Mouse (Mus musculus): ENCODE results near the gene Npas2. TPM values are rescaled to one million over a fixed set of nuclear protein-coding genes. Genes with fewer than 3 reads are reported as not detected.

The Npas2 gene
- total and polyA plus RNA-seq, 3 experiments, result 1.8 to 10.0 (median 3.7) TPM

- H3K36me3 ChIP-seq (ENCODE audit: control insufficient read depth, insufficient read depth, low read length), result no peaks in the 10 kb centered on the region
- H3K27me3 ChIP-seq (ENCODE audit: control insufficient read depth, insufficient read depth, low read length), result no peaks in the 10 kb centered on the region
- H3K4me3 ChIP-seq, result no peak overlapping the region
- DNase-seq, result no peak
- H3K4me1 ChIP-seq (ENCODE audit: control insufficient read depth, insufficient read depth, low read length), result peaks cover 2% of the 10 kb centered on the region; the same call in 1 of the 2 replicates
- intact Hi-C loops (cut with DNase I), result no loop called here
- H3K9ac ChIP-seq (ENCODE audit: low read depth, low read length), result no peak overlapping the region
- TF ChIP-seq EP300 (IDR thresholded peaks at IDR 0.05; ENCODE audit: insufficient read depth, low read depth, low read length) (no peak), CTCF (IDR thresholded peaks at IDR 0.05) (peak; percentile 68)
- H3K79me2 ChIP-seq (replicated peaks; ENCODE audit: control insufficient read depth, insufficient read depth, low read length), result no peaks in the 10 kb centered on the region
- 30% methylated on average over 4 of the region's 4 CpGs for WGBS
- no peak overlapping the region for H3K27ac ChIP-seq
Measured at GRCm38 (mm10) chr1:39407108-39407507, 213.6 kb downstream of the Npas2 start.

GRCm38 (mm10) chr1:39408123-39408522, 214.6 kb downstream of the Npas2 start:
- TF ChIP-seq POLR2A (IDR thresholded peaks at IDR 0.05; ENCODE audit: insufficient read depth, low read depth, low read length) (no peak), EP300 (IDR thresholded peaks at IDR 0.05; ENCODE audit: insufficient read depth, low read depth, low read length) (no peak)
- intact Hi-C loops (cut with DNase I), result no loop called here
- WGBS, result 89% methylated on average over 6 of the region's 6 CpGs
- Histone ChIP-seq H3K4me1 (ENCODE audit: control insufficient read depth, insufficient read depth, low read length) (peaks cover 2% of the 10 kb centered on the region; the same call in 1 of the 2 replicates), H3K79me2 (replicated peaks; ENCODE audit: control insufficient read depth, insufficient read depth, low read length) (no peaks in the 10 kb centered on the region), H3K36me3 (ENCODE audit: control insufficient read depth, insufficient read depth, low read length) (no peaks in the 10 kb centered on the region), H3K9ac (ENCODE audit: low read depth, low read length) (no peak overlapping the region), H3K4me3 (no peak overlapping the region), H3K27ac (no peak overlapping the region), H3K27me3 (ENCODE audit: control insufficient read depth, insufficient read depth, low read length) (no peaks in the 10 kb centered on the region)
- DNase-seq, result no peak

- no peak overlapping the region for H3K27ac ChIP-seq
- H3K4me1 ChIP-seq (ENCODE audit: control insufficient read depth, insufficient read depth, low read length), result peaks cover 2% of the 10 kb centered on the region; the same call in 1 of the 2 replicates
- no peak overlapping the region for H3K9ac ChIP-seq (ENCODE audit: low read depth, low read length)
- WGBS, result 68% methylated on average over 7 of the region's 7 CpGs
- TF ChIP-seq CTCF (IDR thresholded peaks at IDR 0.05), result no peak
- no peak for TF ChIP-seq EP300 (IDR thresholded peaks at IDR 0.05; ENCODE audit: insufficient read depth, low read depth, low read length)
- TF ChIP-seq POLR2A (IDR thresholded peaks at IDR 0.05; ENCODE audit: insufficient read depth, low read depth, low read length), result no peak
- H3K4me3 ChIP-seq, result no peak overlapping the region
- H3K36me3 ChIP-seq (ENCODE audit: control insufficient read depth, insufficient read depth, low read length), result no peaks in the 10 kb centered on the region
- DNase-seq, result no peak
- H3K27me3 ChIP-seq (ENCODE audit: control insufficient read depth, insufficient read depth, low read length), result no peaks in the 10 kb centered on the region
- intact Hi-C loops (cut with DNase I), result no loop called here
- H3K79me2 ChIP-seq (replicated peaks; ENCODE audit: control insufficient read depth, insufficient read depth, low read length), result no peaks in the 10 kb centered on the region
Measured at GRCm38 (mm10) chr1:39408668-39409067, 215.1 kb downstream of the Npas2 start.

- TF ChIP-seq CTCF (IDR thresholded peaks at IDR 0.05) (no peak), EP300 (IDR thresholded peaks at IDR 0.05; ENCODE audit: insufficient read depth, low read depth, low read length) (no peak), POLR2A (IDR thresholded peaks at IDR 0.05; ENCODE audit: insufficient read depth, low read depth, low read length) (no peak)
- DNase-seq, result peak in 1 of 2 experiments; percentile 21
Measured at GRCm38 (mm10) chr1:39410085-39410821, 216.7 kb downstream of the Npas2 start.

More at GRCm38 (mm10) chr1:39410085-39410821, 216.7 kb downstream of the Npas2 start:
- H3K27me3 ChIP-seq (ENCODE audit: control insufficient read depth, insufficient read depth, low read length), result no peaks in the 10 kb centered on the region
- no peak overlapping the region for H3K4me3 ChIP-seq
- no peak overlapping the region; the same call in 1 of the 2 replicates for H3K27ac ChIP-seq
- H3K79me2 ChIP-seq (replicated peaks; ENCODE audit: control insufficient read depth, insufficient read depth, low read length), result no peaks in the 10 kb centered on the region
- no peaks in the 10 kb centered on the region for H3K36me3 ChIP-seq (ENCODE audit: control insufficient read depth, insufficient read depth, low read length)
- intact Hi-C loops (cut with DNase I), result no loop called here
- H3K4me1 ChIP-seq (ENCODE audit: control insufficient read depth, insufficient read depth, low read length), result peaks cover 2% of the 10 kb centered on the region; the same call in 1 of the 2 replicates
- no peak overlapping the region for H3K9ac ChIP-seq (ENCODE audit: low read depth, low read length)
- WGBS, result 78% methylated on average over 19 of the region's 19 CpGs

Small RNA genes lying within 50 kb of the gene (microRNA-seq; reads per million reads assigned to microRNA genes)
- 0 reads per million in 2 experiments for gene Mir6349

Other genes with a start within 250 kb of the Npas2 start
- 10 to 100 TPM; 68.3 to 78.3 TPM for gene Pdcl3, start 208.1 kb upstream of the Npas2 start, total RNA-seq (2021)
- 33.4 and 49.2 TPM in 2 replicates for gene Pdcl3, start 208.1 kb upstream of the Npas2 start, polyA plus RNA-seq (2012; rRNA removed)
- 100 to 1,000 TPM; 513 to 615 TPM for gene Rpl31, start 174.1 kb downstream of the Npas2 start, total RNA-seq (2021)
- gene Rpl31, start 174.1 kb downstream of the Npas2 start, polyA plus RNA-seq (2012; rRNA removed), result 153 and 190 TPM in 2 replicates

Data from heart, adult 2 months (tissue).